Mouse (Mus musculus) ovary, adult 10 weeks (tissue): ENCODE results near the gene Dmrta1. TPM values are rescaled to one million over a fixed set of nuclear protein-coding genes. Genes with fewer than 3 reads are reported as not detected.

Source experiments
- polyA plus RNA-seq: library from polyadenylated mRNA; stranded (reverse); fragments of 350-450 nt; fragmentation: Illumina TruSeq; extraction: RNeasy Lipid Tissue Mini Kit (QIAGEN cat#74804); gene quantifications from one replicate; pipeline ENCODE4 v1.2.3, GENCODE M21; 2014

The Dmrta1 gene
- 12.0 TPM for polyA plus RNA-seq

GRCm38 (mm10) chr4:89679195-89679594, at the start of gene Dmrta1:
Gene Dmrta1, plus strand, starts transcription at chr4:89679436.

